Comparison of ENCODE assay signal across 8 mouse cellular contexts in genomic region chr13:23760972-23761864, GRCm38 (mm10). TPM values are rescaled to one million over a fixed set of nuclear protein-coding genes. Genes with fewer than 3 reads are reported as not detected.
A peak's percentile ranks its signal among the peaks of the same experiment; 100 is the strongest.
DNase-seq lines count a peak whose midpoint lies in the region; ATAC-seq and TF ChIP-seq lines count a peak whose summit lies in the region.

Gene Hist1h4a (minus strand): TSS chr13:23761230.

- peak; percentile 99 for TF ChIP-seq POLR2A in ES-Bruce4 (IDR thresholded peaks at IDR 0.05; ENCODE audit: insufficient read depth, low read length)

- peak within 1 kb of the TSS; percentile 99 for H3K9ac ChIP-seq in ES-Bruce4 (ENCODE audit: low read depth, poor library complexity, severe bottlenecking)
- H3K9ac ChIP-seq in forebrain, embryonic 13.5 days: peak within 1 kb of the TSS; percentile 74
- peak within 1 kb of the TSS; percentile 67 for H3K9ac ChIP-seq in liver, embryonic 15.5 days
- peak within 1 kb of the TSS; percentile 59 for H3K9ac ChIP-seq in neural tube, embryonic 11.5 days (ENCODE audit: low read length)
- H3K9ac ChIP-seq in stomach, embryonic 16.5 days (ENCODE audit: low read length): peak within 1 kb of the TSS; percentile 70

- no peaks in the 10 kb centered on the region for H3K9me3 ChIP-seq in ES-Bruce4 (replicated peaks; ENCODE audit: control insufficient read depth, insufficient read depth, low read length, poor library complexity, severe bottlenecking)
- no peaks in the 10 kb centered on the region for H3K9me3 ChIP-seq in forebrain, embryonic 13.5 days (replicated peaks)
- H3K9me3 ChIP-seq in liver, embryonic 15.5 days (replicated peaks): no peaks in the 10 kb centered on the region
- no peaks in the 10 kb centered on the region for H3K9me3 ChIP-seq in neural tube, embryonic 11.5 days (ENCODE audit: control insufficient read depth, low read length)
- H3K9me3 ChIP-seq in stomach, embryonic 16.5 days (replicated peaks; ENCODE audit: control insufficient read depth, low read length): no peaks in the 10 kb centered on the region

- peak within 1 kb of the TSS; percentile 78 for H3K4me2 ChIP-seq in forebrain, embryonic 13.5 days
- H3K4me2 ChIP-seq in liver, embryonic 15.5 days: peak within 1 kb of the TSS; percentile 87
- peak within 1 kb of the TSS; percentile 70 for H3K4me2 ChIP-seq in neural tube, embryonic 11.5 days (ENCODE audit: low read depth)
- H3K4me2 ChIP-seq in stomach, embryonic 16.5 days (ENCODE audit: low read depth, low read length): peak within 1 kb of the TSS; percentile 75

- peak within 1 kb of the TSS; percentile 98 for H3K4me3 ChIP-seq in ES-Bruce4 (ENCODE audit: low read depth, low read length)
- peak within 1 kb of the TSS; percentile 53 for H3K4me3 ChIP-seq in forebrain, embryonic 13.5 days
- H3K4me3 ChIP-seq in liver, embryonic 15.5 days (replicated peaks): peak within 1 kb of the TSS; percentile 61
- H3K4me3 ChIP-seq in neural tube, embryonic 11.5 days (ENCODE audit: low read depth, low read length): peak within 1 kb of the TSS; percentile 50
- peak within 1 kb of the TSS; percentile 59 for H3K4me3 ChIP-seq in stomach, embryonic 16.5 days (replicated peaks; ENCODE audit: low read length)

- intact Hi-C loops in heart, postnatal 10 days (cut with DNase I): loop anchor here (5.0 kb wide), 1 partner anchor 1709 kb away; no protein-coding TSS in a partner anchor

- TF ChIP-seq EP300 in ES-Bruce4 (IDR thresholded peaks at IDR 0.05; ENCODE audit: insufficient read depth, low read depth, low read length): peak; percentile 23; the same call in 1 of the 2 replicates

- no peaks in the 10 kb centered on the region for H3K27me3 ChIP-seq in ES-Bruce4 (ENCODE audit: control insufficient read depth, insufficient read depth, low read length, poor library complexity, severe bottlenecking)
- no peaks in the 10 kb centered on the region for H3K27me3 ChIP-seq in forebrain, embryonic 13.5 days
- no peaks in the 10 kb centered on the region for H3K27me3 ChIP-seq in liver, embryonic 15.5 days
- H3K27me3 ChIP-seq in neural tube, embryonic 11.5 days (ENCODE audit: control insufficient read depth, insufficient read depth, low read length): no peaks in the 10 kb centered on the region
- no peaks in the 10 kb centered on the region for H3K27me3 ChIP-seq in stomach, embryonic 16.5 days (ENCODE audit: control insufficient read depth, insufficient read depth, low read length)

- H3K36me3 ChIP-seq in ES-Bruce4 (ENCODE audit: control insufficient read depth, insufficient read depth, low read length, poor library complexity, severe bottlenecking): no peaks in the 10 kb centered on the region
- H3K36me3 ChIP-seq in forebrain, embryonic 13.5 days (ENCODE audit: poor library complexity, severe bottlenecking): no peaks in the 10 kb centered on the region
- no peaks in the 10 kb centered on the region for H3K36me3 ChIP-seq in liver, embryonic 15.5 days (replicated peaks)
- no peaks in the 10 kb centered on the region for H3K36me3 ChIP-seq in neural tube, embryonic 11.5 days (ENCODE audit: control insufficient read depth, insufficient read depth, low read length)
- no peaks in the 10 kb centered on the region for H3K36me3 ChIP-seq in stomach, embryonic 16.5 days (ENCODE audit: control insufficient read depth, insufficient read depth, low read length)

- ATAC-seq in cerebellum, adult (ENCODE audit: insufficient number of reproducible peaks, low FRiP score, low TSS enrichment): peak; percentile 69
- ATAC-seq in forebrain, embryonic 13.5 days: peak; percentile 76
- peak; percentile 56 for ATAC-seq in liver, embryonic 15.5 days (ENCODE audit: insufficient read depth)
- peak; percentile 71 for ATAC-seq in neural tube, embryonic 11.5 days (ENCODE audit: insufficient read depth, low FRiP score, low TSS enrichment)
- peak; percentile 79 for ATAC-seq in stomach, embryonic 16.5 days (ENCODE audit: insufficient read depth, low FRiP score)

- no peaks in the 10 kb centered on the region for H3K4me1 ChIP-seq in ES-Bruce4 (ENCODE audit: control insufficient read depth, insufficient read depth, low read length)
- peaks cover 39% of the 10 kb centered on the region for H3K4me1 ChIP-seq in forebrain, embryonic 13.5 days
- peaks cover 65% of the 10 kb centered on the region for H3K4me1 ChIP-seq in liver, embryonic 15.5 days (replicated peaks)
- peaks cover 3% of the 10 kb centered on the region; the same call in 1 of the 2 replicates for H3K4me1 ChIP-seq in neural tube, embryonic 11.5 days (ENCODE audit: control insufficient read depth, insufficient read depth, low read length)
- H3K4me1 ChIP-seq in stomach, embryonic 16.5 days (ENCODE audit: control insufficient read depth, insufficient read depth, low read length): peaks cover 18% of the 10 kb centered on the region

- H3K27ac ChIP-seq in ES-Bruce4 (ENCODE audit: insufficient read depth, low read length): peak within 1 kb of the TSS; percentile 99
- H3K27ac ChIP-seq in forebrain, embryonic 13.5 days: peak within 1 kb of the TSS; percentile 85
- peak within 1 kb of the TSS; percentile 99 for H3K27ac ChIP-seq in liver, embryonic 15.5 days (replicated peaks)
- peak within 1 kb of the TSS; percentile 88 for H3K27ac ChIP-seq in neural tube, embryonic 11.5 days (ENCODE audit: low read depth, low read length)
- H3K27ac ChIP-seq in stomach, embryonic 16.5 days (ENCODE audit: low read length): peak within 1 kb of the TSS; percentile 98

- DNase-seq in heart, postnatal 10 days: peak; percentile 98 to 99
- peak; percentile 99 for DNase-seq in kidney, postnatal 4 days
- peak; percentile 99 for DNase-seq in neural tube, embryonic 11.5 days (ENCODE audit: low spot score)

- TF ChIP-seq CTCF in ES-Bruce4 (IDR thresholded peaks at IDR 0.05; ENCODE audit: low read depth, low read length): no peak

- WGBS in forebrain, embryonic 13.5 days: under 1% methylated on average over 61 of the region's 72 CpGs
- WGBS in liver, embryonic 15.5 days (ENCODE audit: insufficient replicate concordance): under 1% methylated on average over 68 of the region's 72 CpGs
- under 1% methylated on average over 60 of the region's 72 CpGs for WGBS in neural tube, embryonic 11.5 days
- WGBS in stomach, embryonic 16.5 days: under 1% methylated on average over 65 of the region's 72 CpGs

RNA-seq across cellular contexts. Expression of gene Hist1h4a, which starts in this region (rescaled TPM):
- 3.1 and 4.5 TPM in 2 replicates for polyA plus RNA-seq in ES-Bruce4 (2011; ENCODE audit: insufficient read depth, insufficient read length, low read depth, missing spikeins)
- polyA plus RNA-seq in forebrain, embryonic 13.5 days (2015; fragmentation: Nextera tagmentation; extraction: Ambion mirVana): 0.64 and 1.1 TPM in 2 replicates
- total RNA-seq in heart, postnatal 10 days (2021): 100 to 1,000 TPM; 162 to 177 TPM
- 0.40 TPM in 1 of 2 replicates, not detected in the other for polyA plus RNA-seq in liver, embryonic 15.5 days (2015; fragmentation: Nextera tagmentation; extraction: Ambion mirVana)
- polyA plus RNA-seq in neural tube, embryonic 11.5 days (2014; fragmentation: Nextera tagmentation; extraction: Ambion mirVana): not detected in 2 replicates
- 0.28 and 1.5 TPM in 2 replicates for polyA plus RNA-seq in stomach, embryonic 16.5 days (2015; fragmentation: Nextera tagmentation; extraction: Ambion mirVana)

Comparison
In these comparisons a context has a peak if more than half of its experiments do, and no peak if none do; other contexts are left out.
1. Peak in every context shown above with its lines: DNase-seq, ATAC-seq, H3K4me3 ChIP-seq and H3K27ac ChIP-seq.
2. Peak in ATAC-seq, H3K4me3 ChIP-seq, H3K27ac ChIP-seq, H3K9ac ChIP-seq and H3K4me2 ChIP-seq in liver, embryonic 15.5 days; RNA of the gene not detected or under 1 TPM.
3. Peak in DNase-seq, ATAC-seq, H3K4me3 ChIP-seq, H3K27ac ChIP-seq, H3K9ac ChIP-seq and H3K4me2 ChIP-seq in neural tube, embryonic 11.5 days; RNA of the gene not detected or under 1 TPM.